Mouse (Mus musculus) liver, adult 2 months (tissue): ENCODE measurements around the gene Rpsa. TPM values are rescaled to one million over a fixed set of nuclear protein-coding genes. Genes with fewer than 3 reads are reported as not detected.

Source experiments
- DNase-seq: peaks from one replicate; pipeline ENCODE4 v3.0.0-alpha.2; 2011; ENCODE audit warnings: low read depth, low spot score; ENCODE audit errors: extremely low read depth
- H3K27ac ChIP-seq: fragments of 200-500 bp; replicated peaks from 2 replicates; pipeline ENCODE4 v1.5.1; 2012; ENCODE audit warnings: low read depth, mild to moderate bottlenecking, control low read depth, inconsistent platforms, low read length; ENCODE audit not compliant: insufficient read depth
- H3K27me3 ChIP-seq: fragments of 200-500 bp; 2 replicates; pipeline ENCODE4 v1.6.1; 2012; ENCODE audit warnings: mild to moderate bottlenecking, moderate library complexity, low read length, inconsistent platforms; ENCODE audit not compliant: control insufficient read depth, insufficient read depth
- H3K36me3 ChIP-seq: fragments of 200-500 bp; 2 replicates; pipeline ENCODE4 v1.6.1; 2012; ENCODE audit warnings: low read length, inconsistent platforms; ENCODE audit not compliant: control insufficient read depth, insufficient read depth
- H3K4me1 ChIP-seq: fragments of 200-500 bp; 2 replicates; pipeline ENCODE4 v1.6.1; 2011; ENCODE audit warnings: low read length; ENCODE audit not compliant: control insufficient read depth, insufficient read depth
- H3K4me3 ChIP-seq: fragments of 200-500 bp; 2 replicates; pipeline ENCODE4 v1.5.1; 2011; ENCODE audit warnings: low read depth, mild to moderate bottlenecking, control low read depth, low read length, moderate library complexity; ENCODE audit not compliant: insufficient read depth
- H3K79me2 ChIP-seq: fragments of 200-500 bp; 2 replicates; pipeline ENCODE4 v1.6.1; 2012; ENCODE audit warnings: inconsistent platforms, mild to moderate bottlenecking, low read length, moderate library complexity; ENCODE audit not compliant: control insufficient read depth, insufficient read depth
- H3K9ac ChIP-seq: fragments of 200-500 bp; 2 replicates; pipeline ENCODE4 v1.6.1; 2012; ENCODE audit warnings: low read depth, mild to moderate bottlenecking, control low read depth, inconsistent platforms, low read length
- CTCF ChIP-seq: fragments of 200-500 bp; IDR thresholded peaks from 2 replicates; pipeline ENCODE4 v1.5.1; 2011; ENCODE audit warnings: low read depth, low read length, control low read depth
- POLR2A ChIP-seq: fragments of 200-500 bp; IDR thresholded peaks from 2 replicates; pipeline ENCODE4 v1.6.1; 2011; ENCODE audit warnings: low read length, control low read depth; ENCODE audit not compliant: insufficient read depth; ENCODE audit errors: extremely low read depth
- WGBS: fragments of 180-500 bp; shearing (Covaris S2); methylation state at CpG from one replicate; pipeline ENCODE4 v1.1.7; 2018; 5-methylcytosine and 5-hydroxymethylcytosine counted together
- polyA plus RNA-seq: library from polyadenylated mRNA; depleted of rRNA; stranded (reverse); fragments of >200 nt; gene quantifications from 2 replicates; pipeline ENCODE4 v1.2.3, GENCODE M21; 2012; rRNA removed
- total RNA-seq: library from RNA; depleted of rRNA; stranded (reverse); fragments of >200 nt; gene quantifications from 2 replicates; pipeline ENCODE4 v1.2.3, GENCODE M21; 2014; rRNA removed

Rpsa gene
- total and polyA plus RNA-seq, 2 experiments = 646 to 1,141 TPM

GRCm38 (mm10) chr9:120163862-120164261 is 36.4 kb downstream of the Rpsa start:
- H3K79me2 ChIP-seq = no peaks in the 10 kb centered on the region
- H3K4me3 ChIP-seq = no peak overlapping the region
- H3K9ac ChIP-seq = no peak overlapping the region
- 90% methylated on average over 16 of the region's 16 CpGs for WGBS
- no peaks in the 10 kb centered on the region for H3K27me3 ChIP-seq
- DNase-seq = no peak
- no peaks in the 10 kb centered on the region for H3K36me3 ChIP-seq
- no peaks in the 10 kb centered on the region for H3K4me1 ChIP-seq
- no peak overlapping the region for H3K27ac ChIP-seq
- no peak for TF ChIP-seq POLR2A
- TF ChIP-seq CTCF = no peak

- no peak for DNase-seq
- Histone ChIP-seq H3K79me2 (no peaks in the 10 kb centered on the region), H3K4me3 (no peak overlapping the region), H3K4me1 (no peaks in the 10 kb centered on the region), H3K36me3 (no peaks in the 10 kb centered on the region), H3K27me3 (no peaks in the 10 kb centered on the region), H3K27ac (no peak overlapping the region), H3K9ac (no peak overlapping the region)
- TF ChIP-seq CTCF = no peak
- TF ChIP-seq POLR2A = no peak
- 66% methylated on average over 11 of the region's 11 CpGs for WGBS
Observed at GRCm38 (mm10) chr9:120167826-120168225, 40.3 kb downstream of the Rpsa start.

GRCm38 (mm10) chr9:120171295-120171694 is 43.8 kb downstream of the Rpsa start:
- Histone ChIP-seq H3K27me3 (no peaks in the 10 kb centered on the region), H3K4me3 (no peak overlapping the region), H3K9ac (no peak overlapping the region), H3K4me1 (no peaks in the 10 kb centered on the region), H3K27ac (no peak overlapping the region), H3K36me3 (no peaks in the 10 kb centered on the region), H3K79me2 (no peaks in the 10 kb centered on the region)
- TF ChIP-seq CTCF (peak; percentile 54), POLR2A (no peak)
- DNase-seq = peak; percentile 17
- 34% methylated on average over 5 of the region's 5 CpGs for WGBS

- Histone ChIP-seq H3K4me3 (no peak overlapping the region), H3K79me2 (no peaks in the 10 kb centered on the region), H3K9ac (no peak overlapping the region), H3K27ac (no peak overlapping the region), H3K27me3 (no peaks in the 10 kb centered on the region), H3K4me1 (no peaks in the 10 kb centered on the region), H3K36me3 (no peaks in the 10 kb centered on the region)
- 90% methylated on average over 18 of the region's 18 CpGs for WGBS
- no peak for TF ChIP-seq CTCF
- TF ChIP-seq POLR2A = no peak
- DNase-seq = no peak
Observed at GRCm38 (mm10) chr9:120174436-120175137, 47.1 kb downstream of the Rpsa start.

GRCm38 (mm10) chr9:120178813-120179212 is 51.3 kb downstream of the Rpsa start:
- Histone ChIP-seq H3K4me1 (no peaks in the 10 kb centered on the region), H3K36me3 (no peaks in the 10 kb centered on the region), H3K4me3 (no peak overlapping the region), H3K27ac (no peak overlapping the region), H3K27me3 (no peaks in the 10 kb centered on the region), H3K9ac (no peak overlapping the region), H3K79me2 (no peaks in the 10 kb centered on the region)
- no peak for TF ChIP-seq POLR2A
- no peak for TF ChIP-seq CTCF
- DNase-seq = no peak
- WGBS = 83% methylated on average over 10 of the region's 10 CpGs

Other genes starting within 250 kb of the Rpsa start
- 23.3 and 24.5 TPM in 2 replicates for gene Wdr48, start 232.8 kb upstream of the Rpsa start, total RNA-seq
- 12.5 and 13.3 TPM in 2 replicates for gene Wdr48, start 232.8 kb upstream of the Rpsa start, polyA plus RNA-seq
- 10.9 and 11.5 TPM in 2 replicates for gene Gorasp1, start 190.1 kb upstream of the Rpsa start, total RNA-seq
- 18.1 and 20.7 TPM in 2 replicates for gene Gorasp1, start 190.1 kb upstream of the Rpsa start, polyA plus RNA-seq
- 0.07 TPM in 1 of 2 replicates, not detected in the other for gene Ttc21a, start 190.1 kb upstream of the Rpsa start, total RNA-seq
- gene Ttc21a, start 190.1 kb upstream of the Rpsa start, polyA plus RNA-seq = not detected in 2 replicates
- gene Csrnp1, start 143.0 kb upstream of the Rpsa start, total RNA-seq = 5.8 and 9.2 TPM in 2 replicates
- gene Csrnp1, start 143.0 kb upstream of the Rpsa start, polyA plus RNA-seq = 9.7 and 10.4 TPM in 2 replicates
- under 0.01 and 0.09 TPM in 2 replicates for gene Xirp1, start 104.1 kb upstream of the Rpsa start, total RNA-seq
- gene Xirp1, start 104.1 kb upstream of the Rpsa start, polyA plus RNA-seq = 0.11 TPM in 2 replicates
- 0.09 and 0.40 TPM in 2 replicates for gene Cx3cr1, start 57.8 kb upstream of the Rpsa start, total RNA-seq
- gene Cx3cr1, start 57.8 kb upstream of the Rpsa start, polyA plus RNA-seq = 0.27 and 0.39 TPM in 2 replicates
- gene Ccr8, start 35.6 kb upstream of the Rpsa start, total RNA-seq = not detected in 2 replicates
- gene Ccr8, start 35.6 kb upstream of the Rpsa start, polyA plus RNA-seq = 0.07 TPM in 1 of 2 replicates, not detected in the other
- 18.7 and 24.6 TPM in 2 replicates for gene Slc25a38, start 17.3 kb upstream of the Rpsa start, total RNA-seq
- gene Slc25a38, start 17.3 kb upstream of the Rpsa start, polyA plus RNA-seq = 39.3 and 44.2 TPM in 2 replicates
- gene Mobp, start 22.0 kb downstream of the Rpsa start, total RNA-seq = 0.13 TPM in 1 of 2 replicates, not detected in the other
- not detected in 2 replicates for gene Mobp, start 22.0 kb downstream of the Rpsa start, polyA plus RNA-seq
- 0.13 and 0.28 TPM in 2 replicates for gene Myrip, start 173.8 kb downstream of the Rpsa start, total RNA-seq
- 0.09 and 0.17 TPM in 2 replicates for gene Myrip, start 173.8 kb downstream of the Rpsa start, polyA plus RNA-seq